Mouse (Mus musculus) megakaryocyte-erythroid progenitor cell, adult 5-6 weeks (primary cell): ENCODE data around the gene Fancc. TPM values are rescaled to one million over a fixed set of nuclear protein-coding genes. Genes with fewer than 3 reads are reported as not detected.

Experiments used
- ATAC-seq: replicated peaks from 2 replicates; pipeline ENCODE4 v1.8.0; 2016; ENCODE audit warnings: mild to moderate bottlenecking, inconsistent platforms; ENCODE audit not compliant: severe bottlenecking, poor library complexity, low FRiP score, low TSS enrichment
- total RNA-seq, 2 experiments: library from RNA; stranded (forward) in 1 of 2; stranded (reverse) in 1 of 2; fragments of 200-1000, 215-1000 nt in 1 of 2; fragments of >200 nt in 1 of 2; fragmentation: Nextera tagmentation in 1 of 2; gene quantifications; 2 replicates each; pipeline ENCODE4 v1.2.3; 2014 to 2017

Fancc gene
- 16.9 and 21.7 TPM in 2 replicates for total RNA-seq (2014; fragmentation: Nextera tagmentation)
- total RNA-seq (2017): 16.6 and 20.0 TPM in 2 replicates

DNA sequence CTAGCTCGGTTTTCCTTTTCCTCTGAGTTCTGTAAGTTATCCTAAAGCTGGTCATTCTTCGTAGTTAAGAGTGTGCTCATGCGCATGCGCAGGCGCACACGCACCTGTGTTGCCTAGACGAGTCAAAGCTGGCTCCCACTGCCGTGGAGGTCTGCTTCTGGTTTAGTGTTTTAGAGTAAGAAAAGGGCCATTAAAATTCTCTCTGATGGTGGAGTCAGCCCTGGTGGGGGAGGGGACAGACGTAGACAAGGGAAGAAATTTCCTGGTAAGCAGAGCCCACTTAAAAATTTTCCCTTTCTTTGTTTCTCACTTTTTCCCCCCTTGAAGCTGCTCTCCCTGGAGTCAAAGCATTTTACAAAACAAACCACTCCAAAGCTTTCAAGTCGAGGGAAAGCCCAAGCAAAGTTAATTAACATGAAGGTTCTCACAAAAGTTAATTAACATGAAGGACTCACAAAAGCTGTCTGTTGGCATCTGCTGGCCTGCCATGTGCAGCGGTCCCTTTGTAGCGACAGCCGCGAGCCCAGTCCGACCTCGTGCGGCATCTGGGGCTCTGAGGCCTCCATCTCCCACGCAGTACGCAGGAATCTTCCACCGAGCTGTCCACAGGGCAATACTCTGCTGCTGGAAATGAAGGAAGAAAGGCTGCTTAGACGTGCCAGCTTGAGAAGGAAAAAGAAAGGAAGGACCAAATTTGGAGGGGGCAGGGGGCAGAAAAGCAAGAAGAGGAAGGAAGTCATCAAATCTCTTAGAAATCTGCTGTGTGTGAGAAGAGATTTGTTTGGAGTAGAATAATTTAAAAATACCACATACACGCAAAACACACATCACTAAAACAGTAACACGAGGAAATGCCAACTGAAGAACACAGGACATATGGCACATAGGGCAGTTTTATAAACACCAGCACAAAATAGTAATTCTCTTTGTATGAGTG is at the start of gene Fancc:
TSS of gene Fancc (minus strand) at position 633 of the 937 bp plus-strand sequence.
- ATAC-seq: no peak

DNA sequence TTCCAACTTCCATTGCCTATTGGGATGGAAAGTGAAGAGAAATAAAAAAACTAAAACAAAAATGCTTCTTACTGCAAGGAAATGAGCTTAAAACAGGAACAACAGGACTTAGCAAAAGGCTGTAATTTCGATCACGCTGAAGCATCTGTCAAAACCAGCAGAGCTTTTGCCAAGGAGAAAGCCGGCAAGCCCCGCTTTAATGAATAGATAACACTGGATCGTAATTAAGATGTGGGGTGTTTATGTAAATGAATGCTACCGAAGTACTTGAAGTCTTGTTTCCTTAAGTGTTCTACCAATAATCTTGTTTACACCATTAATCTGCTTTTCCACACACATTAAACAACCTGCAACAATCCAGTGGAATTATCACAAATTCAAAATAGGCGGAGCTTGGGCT is 48.2 kb upstream of the Fancc start:
- no peak for ATAC-seq

DNA sequence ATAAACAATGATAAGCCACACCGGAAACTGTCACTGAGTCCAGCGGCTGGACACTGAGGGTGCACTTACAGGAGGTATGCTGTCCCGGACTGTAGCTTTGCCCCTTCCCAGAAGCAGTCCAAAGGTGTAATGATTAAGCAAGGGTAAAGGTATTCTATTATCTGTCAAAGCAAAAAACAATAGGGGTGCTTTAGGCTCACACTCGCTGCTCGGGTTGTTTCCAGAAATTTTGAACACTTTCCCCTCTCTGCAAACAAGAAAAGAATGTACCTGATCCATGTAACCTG is 47.8 kb upstream of the Fancc start:
- ATAC-seq: no peak

DNA sequence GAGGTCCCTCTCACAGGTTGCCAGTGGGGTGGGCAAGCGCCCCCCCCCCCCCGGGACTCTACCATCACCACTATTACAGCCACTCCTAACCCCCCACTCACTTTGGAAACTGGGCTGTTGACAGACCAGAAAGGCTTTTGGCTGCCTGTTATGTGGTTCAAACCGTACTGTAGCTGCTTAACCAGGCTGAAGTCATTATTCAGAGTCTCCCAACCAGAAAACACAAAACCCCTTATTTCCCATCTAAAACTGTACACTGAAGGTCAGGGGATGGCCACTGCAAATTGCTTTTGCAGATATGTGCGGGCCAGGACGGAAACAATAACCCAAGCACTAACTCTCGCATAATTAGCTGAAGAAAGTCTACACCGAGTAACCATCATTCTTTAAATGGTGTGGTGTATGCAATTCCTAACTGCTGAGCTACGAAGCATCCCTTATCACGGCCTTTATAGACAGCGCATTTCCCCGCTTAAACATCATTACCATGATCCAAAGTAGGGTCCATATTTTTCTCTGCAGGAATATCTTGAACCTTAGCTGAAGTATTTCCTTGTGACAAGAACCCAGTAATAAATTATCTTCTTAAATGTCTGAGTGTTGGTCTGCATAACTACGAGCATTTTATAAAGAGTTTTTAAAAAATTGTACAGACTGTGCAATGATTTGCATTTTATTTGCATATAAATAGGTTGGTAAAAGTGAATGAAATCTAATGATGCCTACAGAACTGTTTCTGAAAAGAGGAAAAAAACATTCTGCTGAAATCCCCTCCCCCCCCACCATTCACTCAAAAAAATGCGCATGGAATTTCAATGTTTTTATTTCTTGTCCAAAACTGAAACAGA is 47.3 kb upstream of the Fancc start:
- ATAC-seq: no peak

- ATAC-seq: no peak
These were observed 46.4 kb upstream of the Fancc start for GRCm38 (mm10) chr13:63543459-63543858.

- ATAC-seq: no peak
These were observed 45.8 kb upstream of the Fancc start for GRCm38 (mm10) chr13:63542796-63543384.

DNA sequence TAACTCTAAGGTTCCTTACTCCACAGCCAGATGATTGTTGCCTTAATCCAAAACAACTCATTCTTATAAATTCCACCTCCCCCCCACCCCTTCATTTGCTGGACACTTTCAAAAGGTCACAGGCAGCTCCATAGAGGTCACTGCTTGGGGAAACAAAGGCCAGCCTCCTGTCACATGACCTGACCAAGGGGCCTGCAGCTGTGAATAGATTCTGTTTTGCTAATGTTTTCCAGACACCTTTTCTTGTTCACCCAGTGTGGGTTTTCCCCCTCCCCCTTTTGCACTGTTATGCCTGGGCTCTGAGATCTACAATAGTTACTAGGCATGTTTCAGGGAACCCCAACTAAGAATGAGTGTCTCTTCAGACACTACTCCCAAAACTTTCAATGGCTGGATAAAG is 44.4 kb upstream of the Fancc start:
- ATAC-seq: no peak

DNA sequence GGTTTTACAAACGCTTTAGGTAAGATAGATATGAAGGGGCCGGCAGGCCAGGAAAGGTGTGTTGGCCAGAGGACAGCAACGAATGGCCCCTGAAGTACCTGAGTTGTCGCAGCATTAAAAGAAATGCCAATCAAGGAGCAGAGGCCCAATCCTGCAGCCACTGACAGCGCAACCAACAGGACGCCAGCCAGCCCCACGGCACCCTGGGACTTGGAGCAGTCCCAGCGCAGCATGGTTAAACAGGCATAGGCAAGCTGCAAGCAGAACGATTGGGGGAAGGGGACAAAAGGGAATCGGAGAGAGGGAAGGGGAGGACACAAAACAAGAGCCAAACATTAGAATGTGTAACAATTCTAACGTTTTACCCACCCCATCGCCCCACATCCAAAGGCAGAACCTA is 43.5 kb upstream of the Fancc start:
- no peak for ATAC-seq

GRCm38 (mm10) chr13:63534981-63535380 is 37.9 kb upstream of the Fancc start:
- ATAC-seq: no peak

GRCm38 (mm10) chr13:63530857-63531256 is 33.8 kb upstream of the Fancc start:
- ATAC-seq: no peak

DNA sequence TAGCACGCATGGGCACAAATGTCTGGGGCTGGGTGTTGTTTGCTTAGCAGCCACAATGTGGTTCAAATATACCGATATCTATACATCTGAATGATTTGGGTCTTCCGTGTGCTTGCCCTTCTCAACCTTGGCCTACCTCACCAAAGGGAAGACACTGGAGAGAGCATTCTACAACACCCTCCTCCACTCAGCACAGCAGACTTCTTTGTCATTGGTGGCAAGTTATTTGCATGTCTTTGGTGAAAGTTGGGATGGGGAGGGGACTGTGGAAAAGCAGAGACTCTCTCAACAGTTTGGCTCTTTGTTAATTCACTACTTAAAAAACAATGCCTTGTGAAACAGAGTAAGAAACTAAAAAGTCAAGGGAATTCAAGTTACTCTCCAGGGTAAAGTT is 33.3 kb upstream of the Fancc start:
- no peak for ATAC-seq

DNA sequence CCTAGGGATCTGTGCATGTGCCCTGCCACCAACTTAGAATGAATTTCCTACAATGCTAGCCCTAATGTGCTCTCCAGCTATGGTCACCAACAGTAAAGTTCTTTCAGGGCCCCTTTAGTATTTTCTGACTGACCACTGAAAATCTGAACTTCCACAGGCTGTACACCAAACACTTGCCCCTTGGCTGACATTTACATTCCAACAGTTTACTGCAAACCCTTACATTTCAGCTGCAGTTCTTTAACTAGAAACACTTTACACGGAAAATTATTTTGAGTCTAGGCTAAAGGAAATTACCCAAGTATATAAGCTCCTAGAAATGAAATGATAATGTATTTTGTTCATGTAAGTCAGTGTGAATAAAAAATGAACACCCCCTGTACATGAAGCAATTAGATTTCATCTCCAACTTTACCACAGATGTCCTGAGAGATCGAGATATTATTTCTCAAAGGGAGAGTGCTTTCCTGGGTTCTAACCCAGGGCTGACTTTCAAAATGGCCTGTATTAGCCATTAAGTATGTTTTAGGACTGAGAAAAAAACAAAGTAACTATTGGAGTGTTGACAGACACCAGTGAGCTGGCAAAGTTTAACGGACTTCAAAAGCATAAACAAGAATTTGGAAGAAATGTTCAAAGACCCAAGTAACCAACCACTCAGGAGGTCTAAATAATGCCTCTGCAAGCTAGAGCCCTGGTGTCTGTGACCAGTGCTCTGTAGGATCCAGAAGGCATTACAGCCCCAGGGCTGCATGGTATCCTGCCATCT is 32.7 kb upstream of the Fancc start:
- ATAC-seq: no peak

- no peak for ATAC-seq
These were observed 31.8 kb upstream of the Fancc start for GRCm38 (mm10) chr13:63528852-63529251.

GRCm38 (mm10) chr13:63528164-63528675 is 31.1 kb upstream of the Fancc start:
- peak; percentile 81 for ATAC-seq

GRCm38 (mm10) chr13:63525571-63526197 is 28.6 kb upstream of the Fancc start:
- ATAC-seq: no peak

DNA sequence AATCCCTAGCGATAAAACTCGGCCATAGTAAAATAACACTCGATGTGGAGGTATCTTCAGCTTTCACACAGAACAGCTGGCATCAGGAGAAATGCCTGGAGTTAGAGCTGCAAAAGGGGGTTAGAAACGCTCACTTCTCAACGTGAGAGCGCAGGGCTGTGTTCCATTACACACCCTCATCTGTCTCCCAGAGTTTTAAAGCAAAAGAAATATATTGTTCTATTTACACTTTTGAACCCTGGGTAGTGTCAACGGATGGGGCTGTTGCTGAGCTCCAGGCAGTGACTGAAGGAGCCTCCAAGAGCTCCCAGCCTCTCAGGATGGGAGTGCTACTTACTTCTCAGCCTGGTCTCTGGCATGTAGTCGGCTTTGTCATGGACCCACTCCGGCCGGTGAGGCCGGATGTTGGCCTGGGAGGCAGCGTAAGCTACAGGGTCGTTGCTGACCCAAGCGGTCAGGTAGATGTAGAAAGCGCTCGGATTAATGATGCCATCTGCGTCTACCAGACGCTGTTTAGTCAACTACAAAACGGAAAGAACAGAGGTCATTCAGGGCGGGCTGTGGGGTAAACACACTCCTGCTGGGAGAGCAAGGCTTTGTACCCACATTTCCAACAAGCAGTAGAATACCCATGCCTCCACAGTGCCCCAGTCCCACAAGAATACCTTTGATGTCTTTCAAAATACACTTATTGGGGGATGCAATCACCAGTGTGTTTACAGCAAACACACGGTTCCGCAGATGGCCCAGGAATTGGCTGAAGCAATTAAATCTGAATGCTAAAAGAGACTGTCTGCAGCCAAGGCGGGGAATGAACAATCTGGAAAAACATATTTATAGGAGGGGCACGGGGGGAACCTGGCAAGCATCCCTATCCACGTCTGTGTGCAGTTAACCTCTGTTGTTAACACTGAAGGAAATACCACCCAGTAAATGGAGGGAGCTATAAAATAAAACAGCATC is 27.8 kb upstream of the Fancc start:
- no peak for ATAC-seq

DNA sequence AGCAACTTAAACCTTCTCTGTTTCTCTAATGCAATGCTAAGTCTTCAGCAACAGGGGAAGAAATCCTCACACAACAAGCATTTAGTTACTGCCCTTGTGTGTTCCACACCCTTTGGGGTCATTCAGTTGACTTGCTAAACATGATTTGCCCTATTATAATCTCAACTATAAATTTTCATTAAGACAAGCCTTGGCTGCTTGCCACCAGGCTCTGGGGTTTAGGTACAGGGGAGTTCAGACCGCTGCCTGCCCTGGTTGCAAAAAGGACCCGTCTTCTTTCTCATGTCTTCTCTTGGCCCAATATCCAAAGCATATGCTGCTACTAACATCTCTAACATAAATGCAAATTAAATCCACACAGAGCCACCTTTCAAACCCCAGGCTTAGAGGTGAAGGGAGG is 27.0 kb upstream of the Fancc start:
- no peak for ATAC-seq

- ATAC-seq: no peak
These were observed 25.8 kb upstream of the Fancc start for GRCm38 (mm10) chr13:63522832-63523231.
